Mouse (Mus musculus) ES-E14 (cell line): ENCODE results near the gene Hist1h3b.

Source experiments
- CHD2 ChIP-seq: IDR thresholded peaks from 2 replicates; pipeline ENCODE4 v1.6.1; 2014; ENCODE audit warnings: mild to moderate bottlenecking, low read depth, low read length, inconsistent platforms
- ZC3H11A ChIP-seq: IDR thresholded peaks from 2 replicates; pipeline ENCODE4 v1.6.1; 2012; ENCODE audit warnings: low read depth, mild to moderate bottlenecking, inconsistent platforms, low read length, borderline replicate concordance
- ZNF384 ChIP-seq: IDR thresholded peaks from 2 replicates; pipeline ENCODE4 v1.6.1; 2012; ENCODE audit warnings: low read depth, low read length, inconsistent platforms

DNA sequence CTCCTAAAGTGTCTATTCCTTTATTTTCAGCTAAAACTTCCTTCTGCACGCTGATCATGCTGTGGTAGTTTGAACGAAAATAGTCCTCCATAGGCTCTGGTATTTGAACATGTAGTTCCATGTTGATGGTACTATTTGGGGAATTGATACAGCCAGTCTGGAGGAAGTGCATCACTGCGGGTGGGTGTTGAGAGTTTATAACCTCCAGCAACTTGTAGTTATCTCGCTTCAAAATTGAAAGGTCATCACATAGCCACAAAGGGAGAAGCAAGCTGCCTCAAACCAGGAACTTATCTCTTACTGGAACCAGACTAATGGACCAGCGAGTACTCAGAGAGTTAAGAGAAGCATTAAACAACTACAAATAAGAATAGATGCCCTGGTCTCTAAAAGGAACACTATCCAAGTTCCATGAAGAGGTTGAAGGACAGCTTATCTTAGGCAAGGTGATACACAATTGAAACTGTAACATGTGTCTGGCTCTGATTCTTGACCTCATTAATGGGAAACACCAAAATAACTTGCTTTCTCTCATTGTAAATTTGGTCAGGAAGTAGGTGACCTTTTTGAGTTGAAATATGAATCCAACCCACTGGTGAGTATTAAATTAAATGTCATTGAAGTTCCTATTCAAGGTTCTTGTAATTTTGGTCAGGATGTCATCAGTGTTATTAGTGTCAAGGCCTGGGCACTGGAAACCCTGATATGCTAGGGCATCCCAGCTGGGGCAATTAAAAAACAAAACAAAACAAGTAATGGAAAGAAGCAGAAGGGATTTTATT is 35.6 kb upstream of the Hist1h3b start:
- TF ChIP-seq CHD2 (no peak), ZC3H11A (no peak), ZNF384 (no peak)
